8 mouse cellular contexts compared by ENCODE assay signal in the genomic region with DNA sequence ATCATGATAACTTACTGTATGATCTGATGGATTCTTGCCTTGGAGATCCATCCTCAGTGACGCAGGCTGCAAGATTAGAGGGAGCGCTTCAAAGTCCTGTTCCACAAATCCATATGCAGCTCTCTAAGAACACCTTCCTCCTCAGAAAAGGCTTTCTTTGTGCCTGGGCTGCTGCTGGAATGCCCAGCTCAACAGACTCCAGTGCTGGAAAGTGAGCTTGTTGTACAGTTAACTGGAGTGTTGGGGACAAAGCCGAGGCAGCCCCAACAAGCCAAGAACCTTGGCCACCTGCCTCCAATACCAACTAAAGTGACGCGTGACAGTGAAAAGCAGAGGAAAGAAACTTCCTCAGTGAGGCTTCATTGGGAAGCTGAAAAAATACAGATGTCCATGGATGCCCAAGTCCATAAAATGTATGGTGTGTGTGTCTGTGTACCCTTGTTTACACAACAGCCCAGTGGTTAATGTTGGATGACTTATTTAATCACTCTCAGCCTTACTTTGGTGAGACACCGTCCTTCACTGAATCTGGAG. TPM values are rescaled to one million over a fixed set of nuclear protein-coding genes. Genes with fewer than 3 reads are reported as not detected.
DNase-seq lines count a peak whose midpoint lies in the region; ATAC-seq and TF ChIP-seq lines count a peak whose summit lies in the region.

No protein-coding gene starts in this region.

- no peak for ATAC-seq in kidney, embryonic 14.5 days (ENCODE audit: low FRiP score, low TSS enrichment)
- ATAC-seq in forebrain, embryonic 14.5 days, result no peak
- no peak for ATAC-seq in granulocyte monocyte progenitor cell, adult 5-6 weeks (replicated peaks; ENCODE audit: poor library complexity, severe bottlenecking)

- TF ChIP-seq POLR2A in myocyte (IDR thresholded peaks at IDR 0.05; ENCODE audit: insufficient read length, low read depth), result no peak

- H3ac ChIP-seq in myocyte (ENCODE audit: control insufficient read depth, insufficient read length), result no peak overlapping the region

- H3K27me3 ChIP-seq in kidney, embryonic 14.5 days (ENCODE audit: control insufficient read depth, insufficient read depth, low read length), result no peaks in the 10 kb centered on the region
- no peaks in the 10 kb centered on the region for H3K27me3 ChIP-seq in forebrain, embryonic 14.5 days (replicated peaks; ENCODE audit: control insufficient read depth, insufficient read depth, low read length)
- no peaks in the 10 kb centered on the region for H3K27me3 ChIP-seq in myocyte (ENCODE audit: control insufficient read depth, insufficient read depth, insufficient read length)

- peaks cover 11% of the 10 kb centered on the region for H3K4me1 ChIP-seq in kidney, embryonic 14.5 days (ENCODE audit: control insufficient read depth, insufficient read depth, low read length)
- H3K4me1 ChIP-seq in forebrain, embryonic 14.5 days (ENCODE audit: control insufficient read depth, insufficient read depth, low read length), result peaks cover 12% of the 10 kb centered on the region; the same call in 1 of the 2 replicates

- H3K27ac ChIP-seq in kidney, embryonic 14.5 days (ENCODE audit: low read depth, low read length), result peak overlapping the region; percentile 40; the same call in 1 of the 2 replicates
- H3K27ac ChIP-seq in forebrain, embryonic 14.5 days (ENCODE audit: low read depth, low read length), result 0 out of 2 replicates have a peak overlapping the region, but pooled peaks have one; percentile 44

- H3K36me3 ChIP-seq in kidney, embryonic 14.5 days (ENCODE audit: control insufficient read depth, insufficient read depth, low read length), result no peaks in the 10 kb centered on the region
- no peaks in the 10 kb centered on the region for H3K36me3 ChIP-seq in forebrain, embryonic 14.5 days (ENCODE audit: control insufficient read depth, insufficient read depth, low read length)
- no peaks in the 10 kb centered on the region for H3K36me3 ChIP-seq in myocyte (ENCODE audit: control insufficient read depth, insufficient read depth)

- WGBS in kidney, embryonic 14.5 days, result 58% methylated on average over 6 of the region's 6 CpGs
- 48% methylated on average over 6 of the region's 6 CpGs for WGBS in forebrain, embryonic 14.5 days

- peak overlapping the region; percentile 67 for H3K4me2 ChIP-seq in kidney, embryonic 14.5 days (replicated peaks; ENCODE audit: low read depth, low read length)
- H3K4me2 ChIP-seq in forebrain, embryonic 14.5 days (ENCODE audit: low read length), result peak overlapping the region; percentile 62
- H3K4me2 ChIP-seq in myocyte (ENCODE audit: low read depth), result peak overlapping the region; percentile 96

- peak overlapping the region; percentile 38 for H3K4me3 ChIP-seq in kidney, embryonic 14.5 days (ENCODE audit: low read length)
- peak overlapping the region; percentile 36 for H3K4me3 ChIP-seq in forebrain, embryonic 14.5 days (ENCODE audit: low read depth, low read length)
- H3K4me3 ChIP-seq in myocyte, result peak overlapping the region; percentile 77

- DNase-seq in kidney, postnatal 25 days, result no peak
- peak; percentile 14 for DNase-seq in ZHBTc4 (ENCODE audit: low read depth, low spot score)
- peak; percentile 7 for DNase-seq in forebrain, embryonic 14.5 days (ENCODE audit: low spot score)
- peak; percentile 17 for DNase-seq in left cerebral cortex, adult 11 months (ENCODE audit: low spot score)
- no peak for DNase-seq in urinary bladder, adult 2 months (ENCODE audit: low spot score)

- peak overlapping the region; percentile 29; the same call in 1 of the 2 replicates for H3K9ac ChIP-seq in kidney, embryonic 14.5 days (ENCODE audit: low read depth, low read length)
- peak overlapping the region; percentile 62 for H3K9ac ChIP-seq in forebrain, embryonic 14.5 days (ENCODE audit: low read length)

- peaks cover 20% of the 10 kb centered on the region for H3K79me2 ChIP-seq in myocyte (ENCODE audit: control insufficient read depth, insufficient read depth)

- no peaks in the 10 kb centered on the region for H3K9me3 ChIP-seq in kidney, embryonic 14.5 days (ENCODE audit: control insufficient read depth, low read length)
- no peaks in the 10 kb centered on the region for H3K9me3 ChIP-seq in forebrain, embryonic 14.5 days (replicated peaks; ENCODE audit: control insufficient read depth, low read length)

TF ChIP-seq in myocyte, 11 proteins besides CTCF, POLR2A, EP300 and RAD21:
- TF ChIP-seq MYOG (IDR thresholded peaks at IDR 0.05; ENCODE audit: control insufficient read depth in 1 of 3, insufficient read depth in 1 of 3, insufficient read length in 2 of 3, low read depth in 2 of 3) (no peak), USF1 (IDR thresholded peaks at IDR 0.05; ENCODE audit: low read depth) (no peak), TCF12 (IDR thresholded peaks at IDR 0.05; ENCODE audit: insufficient read depth, poor library complexity, severe bottlenecking) (no peak), CEBPB (IDR thresholded peaks at IDR 0.05; ENCODE audit: insufficient read depth, poor library complexity, severe bottlenecking) (no peak), MAX (IDR thresholded peaks at IDR 0.05; ENCODE audit: low read depth) (no peak), MYOD1 (IDR thresholded peaks at IDR 0.05; ENCODE audit: control insufficient read depth in 1 of 3, insufficient read length in 2 of 3, low read depth in 2 of 3) (no peak), TCF3 (IDR thresholded peaks at IDR 0.05; ENCODE audit: insufficient read length, low read depth) (no peak), POLR2AphosphoS2 (IDR thresholded peaks at IDR 0.05; ENCODE audit: insufficient read length, low read depth) (no peak), E2F4 (IDR thresholded peaks at IDR 0.05; ENCODE audit: insufficient read depth) (no peak), SRF (IDR thresholded peaks at IDR 0.05; ENCODE audit: control insufficient read depth, insufficient read length, low read depth) (no peak), REST (IDR thresholded peaks at IDR 0.05; ENCODE audit: insufficient read depth, insufficient read length) (no peak)

RNA-seq across cellular contexts. Expression of a gene that starts 1.2 kb away (rescaled TPM):
- 36.4 and 42.5 TPM in 2 replicates for polyA plus RNA-seq in kidney, embryonic 14.5 days (2014; fragmentation: Nextera tagmentation; extraction: Ambion mirVana)
- 37.3 and 37.7 TPM in 2 replicates for polyA plus RNA-seq in forebrain, embryonic 14.5 days (2014; fragmentation: Nextera tagmentation; extraction: Ambion mirVana)
- 27.5 TPM for polyA plus RNA-seq in myocyte (2012; fragmentation: generic; extraction: Trizol)
- polyA plus RNA-seq in urinary bladder, adult 2 months (2012; rRNA removed), result 64.4 and 65.9 TPM in 2 replicates
- 143 and 158 TPM in 2 replicates for total RNA-seq in granulocyte monocyte progenitor cell, adult 5-6 weeks (2014; fragmentation: Nextera tagmentation)
- 130 and 142 TPM in 2 replicates for total RNA-seq in granulocyte monocyte progenitor cell, adult 5-6 weeks (2017)

Comparison
In these comparisons a context has a peak if more than half of its experiments do, and no peak if none do; other contexts are left out.
1. DNase-seq: peak in ZHBTc4 (single experiment), forebrain, embryonic 14.5 days (single experiment) and left cerebral cortex, adult 11 months (single experiment); none in kidney, postnatal 25 days (0 of 2) and urinary bladder, adult 2 months (single experiment).
2. Peak in every context shown above with its lines, with median percentiles within 50 percentile points of each other: H3K4me2 ChIP-seq and H3K4me3 ChIP-seq.